Mouse (Mus musculus): ENCODE results near the gene Cit. TPM values are rescaled to one million over a fixed set of nuclear protein-coding genes. Genes with fewer than 3 reads are reported as not detected.

Cit gene
- polyA plus RNA-seq, 1 experiment = 8.5 TPM

DNA sequence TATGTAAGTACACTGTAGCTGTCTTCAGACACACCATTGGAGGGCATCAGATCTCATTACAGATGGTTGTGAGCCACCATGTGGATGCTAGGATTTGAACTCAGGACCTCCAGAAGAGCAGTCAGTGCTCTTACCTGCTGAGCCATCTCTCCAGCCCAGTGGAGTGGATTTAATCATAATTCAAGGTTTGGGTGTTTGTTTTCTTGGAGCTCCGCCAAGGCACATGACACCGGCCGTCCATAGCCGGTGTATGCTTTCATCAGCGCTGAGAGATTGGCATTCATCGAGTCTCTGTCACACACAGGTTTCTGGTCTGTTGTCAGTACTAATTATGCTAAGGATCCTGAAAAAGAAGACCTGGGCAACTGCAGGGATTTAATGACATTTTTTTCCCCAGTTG, 7.0 kb upstream of the Cit start:
- no peaks in the 10 kb centered on the region for H3K27me3 ChIP-seq (ENCODE audit: control insufficient read depth, insufficient read depth, insufficient read length)
- TF ChIP-seq POLR2AphosphoS2 (IDR thresholded peaks at IDR 0.05; ENCODE audit: insufficient read length, low read depth) (no peak), E2F4 (IDR thresholded peaks at IDR 0.05; ENCODE audit: insufficient read depth) (no peak), MAX (IDR thresholded peaks at IDR 0.05; ENCODE audit: low read depth) (no peak), CEBPB (IDR thresholded peaks at IDR 0.05; ENCODE audit: insufficient read depth, poor library complexity, severe bottlenecking) (no peak), MYOG (IDR thresholded peaks at IDR 0.05; ENCODE audit: control insufficient read depth in 1 of 3, insufficient read depth in 1 of 3, insufficient read length in 2 of 3, low read depth in 2 of 3) (no peak), REST (IDR thresholded peaks at IDR 0.05; ENCODE audit: insufficient read depth, insufficient read length) (no peak), TCF12 (IDR thresholded peaks at IDR 0.05; ENCODE audit: insufficient read depth, poor library complexity, severe bottlenecking) (no peak), SRF (IDR thresholded peaks at IDR 0.05; ENCODE audit: control insufficient read depth, insufficient read length, low read depth) (no peak), USF1 (IDR thresholded peaks at IDR 0.05; ENCODE audit: low read depth) (no peak), MYOD1 (IDR thresholded peaks at IDR 0.05; ENCODE audit: control insufficient read depth in 1 of 3, insufficient read length in 2 of 3, low read depth in 2 of 3) (no peak), POLR2A (IDR thresholded peaks at IDR 0.05; ENCODE audit: insufficient read length, low read depth) (no peak)
- no peak overlapping the region for H3K4me2 ChIP-seq (ENCODE audit: low read depth)
- no peak overlapping the region for H3ac ChIP-seq (ENCODE audit: control insufficient read depth, insufficient read length)
- no peaks in the 10 kb centered on the region for H3K79me2 ChIP-seq (ENCODE audit: control insufficient read depth, insufficient read depth)
- no peak overlapping the region for H3K4me3 ChIP-seq
- H3K36me3 ChIP-seq (ENCODE audit: control insufficient read depth, insufficient read depth) = no peaks in the 10 kb centered on the region

DNA sequence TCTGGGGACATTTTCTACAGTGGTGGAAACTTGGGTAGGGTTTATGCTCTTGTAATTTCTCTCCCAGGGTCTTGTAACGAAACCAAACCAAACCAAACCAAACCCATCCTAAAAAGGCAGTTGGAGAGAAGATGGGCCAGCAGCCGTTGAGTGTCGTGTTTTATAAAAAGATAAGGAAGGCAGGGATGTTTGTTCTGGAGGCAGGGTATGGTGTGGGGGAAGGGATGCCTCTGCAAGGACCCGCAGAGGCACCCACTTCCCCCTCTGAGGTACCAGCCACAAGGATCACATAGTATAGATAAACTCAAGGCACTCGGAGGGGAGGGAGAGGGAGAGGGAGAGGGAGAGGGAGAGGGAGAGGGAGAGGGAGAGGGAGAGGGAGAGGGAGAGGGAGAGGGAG, 4.6 kb upstream of the Cit start:
- Histone ChIP-seq H3K4me3 (no peak overlapping the region), H3K27me3 (ENCODE audit: control insufficient read depth, insufficient read depth, insufficient read length) (no peaks in the 10 kb centered on the region), H3K4me2 (ENCODE audit: low read depth) (no peak overlapping the region), H3K79me2 (ENCODE audit: control insufficient read depth, insufficient read depth) (peaks cover 3% of the 10 kb centered on the region), H3K36me3 (ENCODE audit: control insufficient read depth, insufficient read depth) (no peaks in the 10 kb centered on the region), H3ac (ENCODE audit: control insufficient read depth, insufficient read length) (no peak overlapping the region)
- TF ChIP-seq SRF (IDR thresholded peaks at IDR 0.05; ENCODE audit: control insufficient read depth, insufficient read length, low read depth) = no peak
- TF ChIP-seq POLR2A (IDR thresholded peaks at IDR 0.05; ENCODE audit: insufficient read length, low read depth) = no peak
- no peak for TF ChIP-seq TCF3 (IDR thresholded peaks at IDR 0.05; ENCODE audit: insufficient read length, low read depth)
- no peak for TF ChIP-seq MYOD1 (IDR thresholded peaks at IDR 0.05; ENCODE audit: control insufficient read depth in 1 of 3, insufficient read length in 2 of 3, low read depth in 2 of 3)
- TF ChIP-seq TCF12 (IDR thresholded peaks at IDR 0.05; ENCODE audit: insufficient read depth, poor library complexity, severe bottlenecking) = no peak
- TF ChIP-seq MAX (IDR thresholded peaks at IDR 0.05; ENCODE audit: low read depth) = no peak
- no peak for TF ChIP-seq MYOG (IDR thresholded peaks at IDR 0.05; ENCODE audit: control insufficient read depth in 1 of 3, insufficient read depth in 1 of 3, insufficient read length in 2 of 3, low read depth in 2 of 3)
- no peak for TF ChIP-seq REST (IDR thresholded peaks at IDR 0.05; ENCODE audit: insufficient read depth, insufficient read length)
- no peak for TF ChIP-seq POLR2AphosphoS2 (IDR thresholded peaks at IDR 0.05; ENCODE audit: insufficient read length, low read depth)
- no peak for TF ChIP-seq E2F4 (IDR thresholded peaks at IDR 0.05; ENCODE audit: insufficient read depth)
- TF ChIP-seq USF1 (IDR thresholded peaks at IDR 0.05; ENCODE audit: low read depth) = no peak
- no peak for TF ChIP-seq CEBPB (IDR thresholded peaks at IDR 0.05; ENCODE audit: insufficient read depth, poor library complexity, severe bottlenecking)

DNA sequence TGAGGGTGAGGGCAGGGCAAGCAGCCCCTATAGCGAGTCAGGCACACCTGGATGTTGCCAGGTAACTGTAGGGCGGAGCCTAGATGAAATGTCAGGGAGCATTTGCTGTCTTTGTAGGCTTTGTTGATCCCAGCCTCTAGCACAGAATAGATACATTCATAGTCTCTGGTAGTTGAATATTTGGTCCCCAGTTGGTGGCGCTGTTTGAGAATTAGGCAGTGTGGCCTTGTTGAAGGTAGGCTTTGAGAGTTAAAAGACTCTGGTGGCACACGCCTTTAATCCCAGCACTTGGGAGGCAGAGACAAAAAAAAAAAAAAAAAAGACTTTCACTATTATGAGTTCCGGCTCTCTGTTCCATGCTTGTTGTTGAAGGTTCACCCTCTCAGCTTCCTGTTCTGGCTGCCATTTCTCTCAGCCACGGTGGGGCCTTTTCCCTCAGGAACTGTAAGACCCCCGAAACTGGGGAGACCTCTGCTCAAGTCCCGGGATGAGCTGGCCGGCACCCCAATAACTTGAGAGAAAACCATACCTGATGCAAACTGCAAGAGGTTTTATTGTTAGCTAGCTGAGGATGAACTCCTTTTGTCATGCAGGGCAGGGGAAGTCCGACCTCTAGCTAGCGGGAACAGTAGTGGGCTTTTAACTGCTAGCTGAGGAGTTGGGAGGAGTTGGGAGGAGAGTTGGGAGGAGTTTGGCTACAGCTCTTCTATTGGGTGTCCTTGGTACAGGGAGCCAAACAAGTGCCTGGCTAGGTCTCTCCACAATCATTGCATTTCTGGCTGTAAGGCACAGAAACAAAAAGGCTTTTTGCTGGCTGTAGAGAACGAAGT, 3.9 kb upstream of the Cit start:
- no peak overlapping the region for H3K4me3 ChIP-seq
- H3K79me2 ChIP-seq (ENCODE audit: control insufficient read depth, insufficient read depth) = peaks cover 10% of the 10 kb centered on the region
- TF ChIP-seq TCF12 (IDR thresholded peaks at IDR 0.05; ENCODE audit: insufficient read depth, poor library complexity, severe bottlenecking) = no peak
- no peak for TF ChIP-seq E2F4 (IDR thresholded peaks at IDR 0.05; ENCODE audit: insufficient read depth)
- TF ChIP-seq CEBPB (IDR thresholded peaks at IDR 0.05; ENCODE audit: insufficient read depth, poor library complexity, severe bottlenecking) = no peak
- no peak for TF ChIP-seq REST (IDR thresholded peaks at IDR 0.05; ENCODE audit: insufficient read depth, insufficient read length)
- no peak for TF ChIP-seq MYOG (IDR thresholded peaks at IDR 0.05; ENCODE audit: control insufficient read depth in 1 of 3, insufficient read depth in 1 of 3, insufficient read length in 2 of 3, low read depth in 2 of 3)
- TF ChIP-seq POLR2A (IDR thresholded peaks at IDR 0.05; ENCODE audit: insufficient read length, low read depth) = no peak
- no peak for TF ChIP-seq POLR2AphosphoS2 (IDR thresholded peaks at IDR 0.05; ENCODE audit: insufficient read length, low read depth)
- no peak for TF ChIP-seq MYOD1 (IDR thresholded peaks at IDR 0.05; ENCODE audit: control insufficient read depth in 1 of 3, insufficient read length in 2 of 3, low read depth in 2 of 3)
- no peak for TF ChIP-seq TCF3 (IDR thresholded peaks at IDR 0.05; ENCODE audit: insufficient read length, low read depth)
- no peak for TF ChIP-seq USF1 (IDR thresholded peaks at IDR 0.05; ENCODE audit: low read depth)
- TF ChIP-seq SRF (IDR thresholded peaks at IDR 0.05; ENCODE audit: control insufficient read depth, insufficient read length, low read depth) = no peak
- TF ChIP-seq MAX (IDR thresholded peaks at IDR 0.05; ENCODE audit: low read depth) = no peak
- H3K4me2 ChIP-seq (ENCODE audit: low read depth) = no peak overlapping the region
- H3K36me3 ChIP-seq (ENCODE audit: control insufficient read depth, insufficient read depth) = no peaks in the 10 kb centered on the region
- no peak overlapping the region for H3ac ChIP-seq (ENCODE audit: control insufficient read depth, insufficient read length)
- H3K27me3 ChIP-seq (ENCODE audit: control insufficient read depth, insufficient read depth, insufficient read length) = no peaks in the 10 kb centered on the region

DNA sequence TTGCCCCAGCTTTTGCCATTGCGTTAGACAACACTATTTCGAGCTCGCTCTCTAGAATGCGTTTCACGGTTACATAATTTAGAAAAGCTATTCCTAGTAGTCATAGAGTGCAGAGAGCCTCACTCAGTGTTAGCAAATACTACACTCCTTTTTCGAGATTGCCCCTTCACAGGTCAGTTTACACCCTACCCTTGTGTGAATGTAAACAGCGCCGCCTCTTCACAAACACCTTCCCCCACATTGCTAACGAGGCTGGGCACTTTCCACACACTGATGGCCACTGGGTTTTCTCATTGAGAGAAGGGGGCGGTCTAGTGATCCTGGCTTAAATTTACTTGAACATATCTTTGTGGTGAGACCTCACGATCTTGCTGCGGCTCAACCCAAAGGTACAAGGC, 711 bp upstream of the Cit start:
- TF ChIP-seq POLR2A (IDR thresholded peaks at IDR 0.05; ENCODE audit: insufficient read length, low read depth) (no peak), SRF (IDR thresholded peaks at IDR 0.05; ENCODE audit: control insufficient read depth, insufficient read length, low read depth) (no peak), REST (IDR thresholded peaks at IDR 0.05; ENCODE audit: insufficient read depth, insufficient read length) (no peak), TCF12 (IDR thresholded peaks at IDR 0.05; ENCODE audit: insufficient read depth, poor library complexity, severe bottlenecking) (no peak), MAX (IDR thresholded peaks at IDR 0.05; ENCODE audit: low read depth) (no peak), MYOD1 (IDR thresholded peaks at IDR 0.05; ENCODE audit: control insufficient read depth in 1 of 3, insufficient read length in 2 of 3, low read depth in 2 of 3) (no peak), CEBPB (IDR thresholded peaks at IDR 0.05; ENCODE audit: insufficient read depth, poor library complexity, severe bottlenecking) (no peak), MYOG (IDR thresholded peaks at IDR 0.05; ENCODE audit: control insufficient read depth in 1 of 3, insufficient read depth in 1 of 3, insufficient read length in 2 of 3, low read depth in 2 of 3) (no peak), TCF3 (IDR thresholded peaks at IDR 0.05; ENCODE audit: insufficient read length, low read depth) (no peak), E2F4 (IDR thresholded peaks at IDR 0.05; ENCODE audit: insufficient read depth) (no peak), USF1 (IDR thresholded peaks at IDR 0.05; ENCODE audit: low read depth) (no peak), POLR2AphosphoS2 (IDR thresholded peaks at IDR 0.05; ENCODE audit: insufficient read length, low read depth) (no peak)
- peak overlapping the region; percentile 74 for H3K4me2 ChIP-seq (ENCODE audit: low read depth)
- H3K79me2 ChIP-seq (ENCODE audit: control insufficient read depth, insufficient read depth) = peaks cover 35% of the 10 kb centered on the region
- no peaks in the 10 kb centered on the region for H3K36me3 ChIP-seq (ENCODE audit: control insufficient read depth, insufficient read depth)
- H3K4me3 ChIP-seq = peak overlapping the region; percentile 75
- H3K27me3 ChIP-seq (ENCODE audit: control insufficient read depth, insufficient read depth, insufficient read length) = no peaks in the 10 kb centered on the region
- peak overlapping the region; percentile 38 for H3ac ChIP-seq (ENCODE audit: control insufficient read depth, insufficient read length)

Data from myocyte (in vitro differentiated cells).